Mouse (Mus musculus) lung, postnatal 0 days (tissue): ENCODE results near the gene Cfap161.

ENCODE experiments used
- CTCF ChIP-seq: IDR thresholded peaks from 2 replicates; pipeline ENCODE4 v1.5.1; 2016; ENCODE audit warnings: antibody characterized with exemption, mild to moderate bottlenecking
- EP300 ChIP-seq: IDR thresholded peaks from 2 replicates; pipeline ENCODE4 v1.6.1; 2016; ENCODE audit warnings: antibody characterized with exemption, mild to moderate bottlenecking, control low read depth

DNA sequence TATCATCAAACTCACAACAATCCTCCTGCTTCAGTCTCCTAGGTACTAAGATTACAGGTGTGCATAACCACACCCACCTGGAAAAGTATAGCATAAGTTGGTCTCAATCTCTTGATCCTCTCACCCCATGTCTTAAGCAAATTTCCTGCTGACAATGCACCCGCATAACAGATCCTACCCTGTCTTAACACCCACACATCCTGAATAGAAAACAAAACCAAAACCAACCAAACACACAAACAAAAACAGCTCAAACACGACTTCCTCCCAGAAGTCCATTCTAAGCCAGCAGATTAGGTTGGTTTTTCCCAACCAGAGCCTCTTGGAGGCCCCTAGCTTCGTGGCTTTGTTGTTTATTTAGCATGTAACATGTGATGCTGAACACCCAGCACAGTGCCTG, 52.0 kb downstream of the Cfap161 start:
- TF ChIP-seq CTCF: no peak
- no peak for TF ChIP-seq EP300
